Mouse (Mus musculus): ENCODE data around the gene Il27ra. TPM values are rescaled to one million over a fixed set of nuclear protein-coding genes. Genes with fewer than 3 reads are reported as not detected.
"Not testable (repeated sequence)": the region's sequence is repeated elsewhere in the genome, so short reads cannot be mapped to it uniquely, and the experiment has no call there.

The Il27ra gene
- polyA plus RNA-seq, 1 experiment from 2014 or later = 0.30 TPM

GRCm38 (mm10) chr8:83996567-83997505, 45.6 kb downstream of the Il27ra start:
- under 1% methylated on average over 92 of the region's 103 CpGs for WGBS
- peak; percentile 87 for DNase-seq (ENCODE audit: low spot score)
- Histone ChIP-seq H3K9me3 (no peaks in the 10 kb centered on the region), H3K36me3 (peaks cover 66% of the 10 kb centered on the region), H3K27ac (peak overlapping the region; percentile 95), H3K4me3 (peak overlapping the region; percentile 86), H3K27me3 (ENCODE audit: insufficient read depth, poor library complexity, severe bottlenecking) (peaks cover 42% of the 10 kb centered on the region), H3K4me1 (replicated peaks) (peaks cover 40% of the 10 kb centered on the region)

DNA sequence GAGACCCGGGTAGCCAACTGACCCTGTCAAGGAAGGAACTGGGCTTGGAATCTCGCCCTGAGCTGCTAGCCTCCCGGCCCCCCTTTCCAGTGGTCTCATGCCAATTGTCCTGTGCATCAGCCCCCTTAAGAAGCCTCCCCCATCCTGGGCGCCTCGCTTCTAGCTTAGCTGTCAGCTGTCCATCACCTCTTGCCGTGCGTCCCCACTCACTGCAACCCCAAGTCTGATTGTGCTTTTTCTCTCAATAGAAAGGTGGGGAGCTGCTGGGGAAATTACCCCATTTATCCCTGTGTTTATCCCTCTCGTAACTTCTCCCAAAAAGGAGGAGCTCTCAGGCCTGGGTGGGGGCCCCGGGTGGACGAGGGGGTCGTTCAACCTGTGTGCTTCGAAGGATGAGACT, 46.4 kb downstream of the Il27ra start:
- no peak for DNase-seq (ENCODE audit: low spot score)
- 9% methylated on average over 12 of the region's 12 CpGs for WGBS
- peak overlapping the region; percentile 86 for H3K4me3 ChIP-seq
- peaks cover 32% of the 10 kb centered on the region for H3K4me1 ChIP-seq (replicated peaks)
- H3K9me3 ChIP-seq = no peaks in the 10 kb centered on the region
- peaks cover 34% of the 10 kb centered on the region for H3K27me3 ChIP-seq (ENCODE audit: insufficient read depth, poor library complexity, severe bottlenecking)
- peak overlapping the region; percentile 95 for H3K27ac ChIP-seq
- peaks cover 66% of the 10 kb centered on the region for H3K36me3 ChIP-seq

GRCm38 (mm10) chr8:83994030-83994429, 48.4 kb downstream of the Il27ra start:
- 89% methylated on average over 3 of the region's 3 CpGs for WGBS
- H3K4me3 ChIP-seq = no peak overlapping the region
- no peak for DNase-seq (ENCODE audit: low spot score)
- peaks cover 66% of the 10 kb centered on the region for H3K36me3 ChIP-seq
- no peak overlapping the region for H3K27ac ChIP-seq
- H3K27me3 ChIP-seq (ENCODE audit: insufficient read depth, poor library complexity, severe bottlenecking) = peaks cover 14% of the 10 kb centered on the region
- H3K4me1 ChIP-seq (replicated peaks) = peaks cover 21% of the 10 kb centered on the region
- no peaks in the 10 kb centered on the region for H3K9me3 ChIP-seq

DNA sequence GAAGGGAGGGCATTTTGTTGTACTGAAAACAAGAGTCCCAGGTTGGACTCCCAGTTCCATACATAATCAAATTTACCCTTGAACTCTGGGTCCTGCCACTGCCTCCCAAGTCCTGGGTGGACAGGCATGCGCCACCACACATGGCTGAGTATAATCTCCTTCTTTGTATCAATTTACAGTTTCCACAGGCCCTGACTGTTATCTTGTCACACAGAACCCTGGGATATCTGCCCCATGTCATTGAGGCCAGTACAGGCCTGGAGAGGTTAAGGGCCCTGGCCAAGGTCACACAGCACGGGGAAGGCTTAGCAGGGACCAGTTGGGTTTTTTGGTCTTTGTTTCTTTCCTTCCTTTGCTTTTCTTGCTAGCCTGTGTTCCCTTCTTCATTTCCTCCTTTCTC, 49.9 kb downstream of the Il27ra start:
- WGBS = 81% methylated on average over 2 of the region's 2 CpGs
- H3K9me3 ChIP-seq = no peaks in the 10 kb centered on the region

GRCm38 (mm10) chr8:83990170-83990569, 52.2 kb downstream of the Il27ra start:
- no peak for DNase-seq (ENCODE audit: low spot score)
- Histone ChIP-seq H3K27me3 (ENCODE audit: insufficient read depth, poor library complexity, severe bottlenecking) (peaks cover 8% of the 10 kb centered on the region; the same call in 1 of the 2 replicates), H3K27ac (no peak overlapping the region), H3K36me3 (peaks cover 98% of the 10 kb centered on the region), H3K4me1 (replicated peaks) (no peaks in the 10 kb centered on the region), H3K9me3 (no peaks in the 10 kb centered on the region), H3K4me3 (no peak overlapping the region)
- 96% methylated on average over 14 of the region's 14 CpGs for WGBS

More for the DNA sequence above, 49.9 kb downstream of the Il27ra start:
- DNase-seq (ENCODE audit: low spot score) = no peak
- Histone ChIP-seq H3K27me3 (ENCODE audit: insufficient read depth, poor library complexity, severe bottlenecking) (peaks cover 12% of the 10 kb centered on the region; the same call in 1 of the 2 replicates), H3K36me3 (peaks cover 78% of the 10 kb centered on the region), H3K27ac (no peak overlapping the region), H3K4me3 (no peak overlapping the region), H3K4me1 (replicated peaks) (peaks cover 13% of the 10 kb centered on the region)

DNA sequence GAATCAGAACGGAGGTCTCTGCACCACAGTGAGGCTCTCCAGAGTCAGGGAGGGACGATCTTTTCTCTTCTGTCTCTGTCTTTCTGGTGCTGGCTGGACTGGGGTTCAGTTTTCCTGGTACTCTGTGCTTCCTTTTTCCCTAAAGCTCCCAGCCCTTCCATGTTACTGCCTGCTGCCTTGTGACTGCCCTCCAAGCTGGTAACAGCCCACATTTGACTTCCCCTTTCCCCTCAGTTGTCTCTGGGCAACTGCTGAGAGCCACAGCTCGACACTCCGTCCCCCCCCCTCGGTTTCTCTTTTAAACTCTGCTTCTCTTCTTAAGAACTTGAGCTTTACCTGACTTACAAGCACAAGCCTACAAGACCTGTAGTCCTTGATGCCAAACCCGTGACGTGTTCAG, 53.1 kb downstream of the Il27ra start:
- DNase-seq (ENCODE audit: low spot score) = no peak
- H3K36me3 ChIP-seq = peaks cover 98% of the 10 kb centered on the region
- no peak overlapping the region for H3K4me3 ChIP-seq
- 89% methylated on average over 7 of the region's 7 CpGs for WGBS
- H3K27me3 ChIP-seq (ENCODE audit: insufficient read depth, poor library complexity, severe bottlenecking) = 0 out of 2 replicates have a peak, but pooled peaks cover under 1% of the 10 kb centered on the region
- H3K9me3 ChIP-seq = no peaks in the 10 kb centered on the region
- H3K4me1 ChIP-seq (replicated peaks) = no peaks in the 10 kb centered on the region
- no peak overlapping the region for H3K27ac ChIP-seq

DNA sequence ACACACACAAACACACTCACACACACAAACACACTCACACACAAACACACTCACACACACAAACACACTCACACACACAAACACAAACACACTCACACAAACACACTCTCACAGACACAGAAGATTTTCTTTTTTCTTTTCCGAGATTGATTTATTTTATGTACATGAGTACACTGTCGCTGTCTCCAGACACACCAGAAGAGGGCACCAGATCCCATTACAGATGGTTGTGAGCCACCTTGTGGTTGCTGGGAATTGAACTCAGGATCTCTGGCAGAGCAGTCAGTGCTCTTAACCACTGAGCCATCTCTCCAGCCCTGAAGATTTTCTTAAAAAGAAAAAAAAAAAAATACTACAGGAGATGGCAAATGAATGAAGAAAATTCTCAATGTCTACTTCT, 59.2 kb downstream of the Il27ra start:
- H3K9me3 ChIP-seq; DNase-seq (ENCODE audit: low spot score); H3K27me3 ChIP-seq (ENCODE audit: insufficient read depth, poor library complexity, severe bottlenecking); H3K4me1 ChIP-seq (replicated peaks); H3K4me3 ChIP-seq; H3K27ac ChIP-seq: not testable (repeated sequence)
- peaks cover 89% of the 10 kb centered on the region for H3K36me3 ChIP-seq
- 96% methylated on average over 2 of the region's 2 CpGs for WGBS

DNA sequence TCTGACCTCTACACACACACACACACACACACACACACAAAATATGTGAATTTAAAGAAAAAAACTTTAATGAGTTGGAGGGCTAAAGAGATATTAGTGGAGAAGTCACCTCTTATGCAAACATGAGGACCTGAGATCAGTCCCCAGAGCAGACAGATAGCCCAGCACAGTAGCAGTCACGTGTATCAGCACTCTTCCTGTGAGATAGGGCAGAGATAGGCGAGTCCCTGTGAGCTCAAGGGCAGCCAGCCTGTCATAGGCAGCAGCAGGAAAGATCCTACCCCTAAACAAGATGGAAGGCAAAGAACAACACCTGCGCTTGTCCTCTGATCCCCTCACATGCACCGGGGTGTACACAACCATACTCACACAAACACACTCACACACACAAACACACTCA, 59.9 kb downstream of the Il27ra start:
- Histone ChIP-seq H3K36me3 (peaks cover 85% of the 10 kb centered on the region), H3K27ac (no peak overlapping the region), H3K4me3 (no peak overlapping the region), H3K27me3 (ENCODE audit: insufficient read depth, poor library complexity, severe bottlenecking) (no peaks in the 10 kb centered on the region), H3K9me3 (no peaks in the 10 kb centered on the region), H3K4me1 (replicated peaks) (peaks cover 11% of the 10 kb centered on the region)
- no peak for DNase-seq (ENCODE audit: low spot score)
- WGBS = 91% methylated on average over 4 of the region's 4 CpGs

DNA sequence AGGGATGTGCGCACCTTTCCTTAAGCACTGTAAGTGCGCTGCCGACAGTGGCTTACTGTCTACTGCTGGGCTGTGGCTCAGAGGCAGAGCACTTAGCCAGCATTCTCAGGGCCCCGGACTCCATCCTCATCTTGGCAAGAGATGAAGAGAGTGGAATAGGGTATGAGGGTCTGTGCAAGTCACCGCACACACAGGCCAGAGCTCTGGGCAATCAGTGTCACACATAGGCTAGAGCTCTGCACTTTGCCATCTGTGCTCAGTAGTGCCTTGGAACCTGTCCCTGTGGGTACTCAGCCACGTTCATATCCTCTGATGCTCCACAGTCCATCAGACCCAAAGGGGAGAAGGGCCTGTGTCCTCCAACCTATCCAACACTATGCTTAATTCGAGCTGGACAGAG, 60.9 kb downstream of the Il27ra start:
- 96% methylated on average over 7 of the region's 7 CpGs for WGBS
- Histone ChIP-seq H3K36me3 (peaks cover 76% of the 10 kb centered on the region), H3K4me3 (no peak overlapping the region), H3K9me3 (no peaks in the 10 kb centered on the region), H3K4me1 (replicated peaks) (peaks cover 15% of the 10 kb centered on the region), H3K27ac (no peak overlapping the region), H3K27me3 (ENCODE audit: insufficient read depth, poor library complexity, severe bottlenecking) (no peaks in the 10 kb centered on the region)
- no peak for DNase-seq (ENCODE audit: low spot score)

DNA sequence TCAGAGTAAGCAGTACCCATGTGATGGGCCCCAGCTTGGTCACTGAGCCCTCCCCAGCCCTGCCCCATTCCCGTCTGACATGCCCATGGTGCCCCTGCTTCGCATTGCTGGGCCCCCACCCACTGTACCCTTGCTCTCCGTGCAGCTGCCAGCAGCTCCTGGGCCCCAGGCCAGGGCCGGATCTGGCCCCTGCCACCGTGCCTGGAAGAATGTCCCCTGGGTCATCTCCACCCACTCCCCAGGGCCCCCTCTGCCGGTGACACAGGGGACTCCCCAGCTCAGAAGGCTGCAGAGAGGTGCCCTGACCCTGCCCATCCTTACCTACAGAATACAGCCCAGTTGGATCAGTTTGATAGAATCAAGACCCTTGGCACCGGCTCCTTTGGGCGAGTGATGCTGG, 61.5 kb downstream of the Il27ra start:
- Histone ChIP-seq H3K27me3 (ENCODE audit: insufficient read depth, poor library complexity, severe bottlenecking) (no peaks in the 10 kb centered on the region), H3K9me3 (no peaks in the 10 kb centered on the region), H3K4me3 (no peak overlapping the region), H3K36me3 (peaks cover 69% of the 10 kb centered on the region), H3K27ac (no peak overlapping the region), H3K4me1 (replicated peaks) (peaks cover 15% of the 10 kb centered on the region)
- DNase-seq (ENCODE audit: low spot score) = no peak
- 87% methylated on average over 8 of the region's 8 CpGs for WGBS

MicroRNAs within 50 kb of the gene (microRNA counts, 519-probe panel; counts per million panel counts)
- microRNA mmu-miR-1199 (1,255 counts per million, percentile 77 among the panel's probes with 10 or more counts), microRNA mmu-miR-709 (1,255 counts per million, percentile 77 among the panel's probes with 10 or more counts)

Other genes with a start within 250 kb of the Il27ra start
- gene Adgrl1, start 142.5 kb downstream of the Il27ra start, polyA plus RNA-seq (2016; fragmentation: Nextera tagmentation; extraction: Ambion mirVana) = 10.9 and 15.4 TPM in 2 replicates
- gene Gm10644, start 87.4 kb downstream of the Il27ra start, polyA plus RNA-seq (2016; fragmentation: Nextera tagmentation; extraction: Ambion mirVana) = 1.1 and 1.5 TPM in 2 replicates
- gene Asf1b, start 87.1 kb downstream of the Il27ra start, polyA plus RNA-seq (2016; fragmentation: Nextera tagmentation; extraction: Ambion mirVana) = 99.1 and 112 TPM in 2 replicates
- 170 and 194 TPM in 2 replicates for gene Prkaca, start 69.6 kb downstream of the Il27ra start, polyA plus RNA-seq (2016; fragmentation: Nextera tagmentation; extraction: Ambion mirVana)
- gene Samd1, start 44.9 kb downstream of the Il27ra start, polyA plus RNA-seq (2016; fragmentation: Nextera tagmentation; extraction: Ambion mirVana) = 7.6 and 9.5 TPM in 2 replicates
- gene 1700067K01Rik, start 41.1 kb downstream of the Il27ra start, polyA plus RNA-seq (2016; fragmentation: Nextera tagmentation; extraction: Ambion mirVana) = 0.52 and 0.54 TPM in 2 replicates
- 0.86 TPM in 1 of 2 replicates, not detected in the other for gene 2210011C24Rik, start 30.4 kb downstream of the Il27ra start, polyA plus RNA-seq (2016; fragmentation: Nextera tagmentation; extraction: Ambion mirVana)
- 9.2 and 10.0 TPM in 2 replicates for gene Palm3, start 21.1 kb downstream of the Il27ra start, polyA plus RNA-seq (2016; fragmentation: Nextera tagmentation; extraction: Ambion mirVana)
- 0.69 TPM in 1 of 2 replicates, not detected in the other for gene Rln3, start 2.4 kb upstream of the Il27ra start, polyA plus RNA-seq (2016; fragmentation: Nextera tagmentation; extraction: Ambion mirVana)
- gene Gm10643, start 22.5 kb upstream of the Il27ra start, polyA plus RNA-seq (2016; fragmentation: Nextera tagmentation; extraction: Ambion mirVana) = 1.5 and 1.8 TPM in 2 replicates
- 8.5 and 9.2 TPM in 2 replicates for gene Rfx1, start 24.2 kb upstream of the Il27ra start, polyA plus RNA-seq (2016; fragmentation: Nextera tagmentation; extraction: Ambion mirVana)
- gene Dcaf15, start 62.2 kb upstream of the Il27ra start, polyA plus RNA-seq (2016; fragmentation: Nextera tagmentation; extraction: Ambion mirVana) = 16.7 and 19.2 TPM in 2 replicates
- gene Podnl1, start 83.4 kb upstream of the Il27ra start, polyA plus RNA-seq (2016; fragmentation: Nextera tagmentation; extraction: Ambion mirVana) = 0.13 TPM in 1 of 2 replicates, not detected in the other
- 18.2 and 19.0 TPM in 2 replicates for gene Cc2d1a, start 105.3 kb upstream of the Il27ra start, polyA plus RNA-seq (2016; fragmentation: Nextera tagmentation; extraction: Ambion mirVana)
- 2.1 TPM in 2 replicates for gene 4930432K21Rik, start 105.4 kb upstream of the Il27ra start, polyA plus RNA-seq (2016; fragmentation: Nextera tagmentation; extraction: Ambion mirVana)
- 2.5 and 6.8 TPM in 2 replicates for gene Nanos3, start 142.6 kb upstream of the Il27ra start, polyA plus RNA-seq (2016; fragmentation: Nextera tagmentation; extraction: Ambion mirVana)
- gene Zswim4, start 194.5 kb upstream of the Il27ra start, polyA plus RNA-seq (2016; fragmentation: Nextera tagmentation; extraction: Ambion mirVana) = 36.9 and 53.5 TPM in 2 replicates
- gene D8Ertd738e, start 207.1 kb upstream of the Il27ra start, polyA plus RNA-seq (2016; fragmentation: Nextera tagmentation; extraction: Ambion mirVana) = 386 TPM in 2 replicates
- gene Mri1, start 214.7 kb upstream of the Il27ra start, polyA plus RNA-seq (2016; fragmentation: Nextera tagmentation; extraction: Ambion mirVana) = 65.3 and 72.1 TPM in 2 replicates
- gene Ccdc130, start 227.8 kb upstream of the Il27ra start, polyA plus RNA-seq (2016; fragmentation: Nextera tagmentation; extraction: Ambion mirVana) = 22.2 and 27.2 TPM in 2 replicates